Mouse (Mus musculus) limb, embryonic 11.5 days (tissue): Measurements from ENCODE around the gene 4931406C07Rik. TPM values are rescaled to one million over a fixed set of nuclear protein-coding genes. Genes with fewer than 3 reads are reported as not detected.

Source experiments
- ATAC-seq: fragments of 200-750 bp; cut with Nextera tagmentation; 2 replicates; pipeline ENCODE4 v1.8.0; 2017; ENCODE audit warnings: low read depth; ENCODE audit not compliant: insufficient number of reproducible peaks, low FRiP score, low TSS enrichment
- DNase-seq: peaks from one replicate; pipeline ENCODE4 v3.0.0-alpha.2; 2015; ENCODE audit warnings: low spot score
- H3K27ac ChIP-seq: fragments of 300-500 bp; sonication (generic); replicated peaks from 2 replicates; pipeline ENCODE4 v1.5.1; 2014; ENCODE audit warnings: low read depth, mild to moderate bottlenecking, low read length
- H3K27me3 ChIP-seq: fragments of 300-500 bp; sonication (generic); 2 replicates; pipeline ENCODE4 v1.6.1; 2014; ENCODE audit warnings: mild to moderate bottlenecking, low read length, mixed read lengths; ENCODE audit not compliant: control insufficient read depth, insufficient read depth
- H3K36me3 ChIP-seq: fragments of 300-500 bp; sonication (generic); 2 replicates; pipeline ENCODE4 v1.6.1; 2014; ENCODE audit warnings: mild to moderate bottlenecking, low read length, moderate library complexity, mixed read lengths; ENCODE audit not compliant: control insufficient read depth, insufficient read depth
- H3K4me1 ChIP-seq: fragments of 300-500 bp; sonication (generic); 2 replicates; pipeline ENCODE4 v1.6.1; 2014; ENCODE audit warnings: low read length, mixed read lengths; ENCODE audit not compliant: control insufficient read depth, insufficient read depth
- H3K4me2 ChIP-seq: fragments of 300-500 bp; sonication (generic); 2 replicates; pipeline ENCODE4 v1.6.1; 2014; ENCODE audit warnings: low read depth, mild to moderate bottlenecking, moderate library complexity; ENCODE audit not compliant: severe bottlenecking
- H3K4me3 ChIP-seq: fragments of 300-500 bp; sonication (generic); 2 replicates; pipeline ENCODE4 v1.5.1; 2014; ENCODE audit warnings: low read depth, low read length
- H3K9ac ChIP-seq: fragments of 300-500 bp; sonication (generic); 2 replicates; pipeline ENCODE4 v1.6.1; 2014; ENCODE audit warnings: mild to moderate bottlenecking, low read length
- H3K9me3 ChIP-seq: fragments of 300-500 bp; sonication (generic); 2 replicates; pipeline ENCODE4 v1.6.1; 2016; ENCODE audit warnings: low read length; ENCODE audit not compliant: control insufficient read depth
- WGBS: fragments of 180-500 bp; shearing (Covaris S2); extraction: QIAGEN DNeasy Blood & Tissue Kit; methylation state at CpG from one replicate; pipeline ENCODE4 v1.1.7; 2014; 5-methylcytosine and 5-hydroxymethylcytosine counted together
- polyA plus RNA-seq: library from polyadenylated mRNA; unstranded; fragments of >200 nt; fragmentation: Nextera tagmentation; extraction: Ambion mirVana; gene quantifications from 2 replicates; pipeline ENCODE4 v1.2.1, GENCODE M21; 2014

The 4931406C07Rik gene
- polyA plus RNA-seq, 1 experiment from 2014 or later = 6.6 TPM

DNA sequence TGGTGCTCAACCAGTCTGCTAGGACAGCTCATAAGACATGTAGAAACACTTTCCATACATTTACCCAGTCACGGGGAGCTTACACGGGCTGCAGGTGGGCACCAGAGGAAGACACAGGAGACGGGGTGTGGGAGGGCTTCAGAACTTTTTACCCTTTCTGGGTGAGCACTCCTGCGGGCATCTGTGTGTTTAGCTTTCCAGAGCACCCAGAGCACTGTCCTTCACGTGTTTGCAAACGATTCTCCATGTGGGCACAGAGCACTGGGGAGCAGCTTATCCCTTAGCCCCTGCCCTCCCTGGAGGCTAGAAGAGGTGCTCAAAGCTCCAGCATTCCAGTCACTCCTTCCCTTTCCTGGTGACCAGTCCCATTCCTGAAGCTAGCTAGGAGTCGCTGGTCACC lies 51.7 kb downstream of the 4931406C07Rik start:
- Histone ChIP-seq H3K4me3 (no peak overlapping the region), H3K9me3 (no peaks in the 10 kb centered on the region), H3K27me3 (no peaks in the 10 kb centered on the region), H3K36me3 (no peaks in the 10 kb centered on the region), H3K4me1 (no peaks in the 10 kb centered on the region), H3K27ac (no peak overlapping the region), H3K9ac (no peak overlapping the region), H3K4me2 (no peak overlapping the region)
- DNase-seq (no peak), ATAC-seq (no peak)
- WGBS = 83% methylated on average over 7 of the region's 7 CpGs

DNA sequence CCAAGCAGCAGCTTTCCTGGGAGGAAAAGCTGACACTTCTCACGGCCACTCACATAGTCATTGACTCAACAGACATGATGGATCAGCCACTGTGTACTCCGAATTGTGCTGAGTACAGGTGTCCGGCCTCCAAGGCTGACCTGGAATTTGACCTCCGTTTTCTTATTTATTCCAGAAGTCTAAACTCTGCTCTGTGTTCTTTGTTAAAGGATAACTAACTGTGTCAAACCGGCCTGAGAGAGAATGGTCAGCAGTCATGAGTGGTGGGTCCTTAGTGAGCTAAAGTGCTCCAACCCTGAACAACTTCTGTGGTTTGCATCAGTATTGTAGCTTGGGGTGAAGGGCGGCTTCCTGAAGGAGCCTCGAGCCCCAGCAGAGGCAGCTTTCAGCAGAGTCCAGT lies 54.1 kb downstream of the 4931406C07Rik start:
- H3K9ac ChIP-seq = no peak overlapping the region
- H3K9me3 ChIP-seq = no peaks in the 10 kb centered on the region
- DNase-seq (no peak), ATAC-seq (no peak)
- H3K4me3 ChIP-seq = no peak overlapping the region
- no peaks in the 10 kb centered on the region for H3K36me3 ChIP-seq
- H3K4me1 ChIP-seq = no peaks in the 10 kb centered on the region
- no peak overlapping the region for H3K27ac ChIP-seq
- no peak overlapping the region for H3K4me2 ChIP-seq
- 81% methylated on average over 7 of the region's 7 CpGs for WGBS
- no peaks in the 10 kb centered on the region for H3K27me3 ChIP-seq

DNA sequence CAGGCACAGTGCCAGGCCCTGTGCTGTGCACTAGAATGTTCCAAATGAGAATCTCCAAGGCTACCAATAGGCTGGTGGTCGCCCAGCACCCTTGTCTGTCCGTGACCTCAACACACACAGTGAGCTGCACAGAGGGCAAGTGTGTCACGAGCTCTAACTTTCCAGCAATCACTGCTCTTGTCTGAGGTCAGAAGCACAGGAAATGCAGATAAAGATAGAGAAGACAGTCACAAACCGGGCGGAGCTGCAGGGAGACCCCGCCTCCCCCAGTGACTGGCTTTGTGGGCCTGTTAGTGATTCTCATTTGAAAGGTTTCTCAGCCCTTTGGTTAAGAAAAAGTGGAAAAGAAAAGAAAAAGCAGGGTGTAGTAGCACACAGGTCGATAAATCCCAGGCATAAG lies 55.9 kb downstream of the 4931406C07Rik start:
- no peaks in the 10 kb centered on the region for H3K4me1 ChIP-seq
- ATAC-seq (no peak), DNase-seq (no peak)
- H3K4me2 ChIP-seq = no peak overlapping the region
- no peak overlapping the region for H3K9ac ChIP-seq
- no peaks in the 10 kb centered on the region for H3K36me3 ChIP-seq
- WGBS = 78% methylated on average over 7 of the region's 7 CpGs
- H3K27me3 ChIP-seq = no peaks in the 10 kb centered on the region
- no peak overlapping the region for H3K27ac ChIP-seq
- H3K4me3 ChIP-seq = no peak overlapping the region
- H3K9me3 ChIP-seq = no peaks in the 10 kb centered on the region

GRCm38 (mm10) chr9:15245319-15246075 lies 60.8 kb downstream of the 4931406C07Rik start:
- no peaks in the 10 kb centered on the region for H3K36me3 ChIP-seq

GRCm38 (mm10) chr9:15242130-15242529 lies 64.1 kb downstream of the 4931406C07Rik start:
- H3K4me1 ChIP-seq = peaks cover 7% of the 10 kb centered on the region; the same call in 1 of the 2 replicates
- H3K9me3 ChIP-seq = no peaks in the 10 kb centered on the region
- ATAC-seq = no peak
- H3K4me2 ChIP-seq = no peak overlapping the region
- no peaks in the 10 kb centered on the region for H3K27me3 ChIP-seq
- WGBS = 87% methylated on average over 1 of the region's 1 CpGs
- DNase-seq = no peak
- H3K4me3 ChIP-seq = no peak overlapping the region
- H3K36me3 ChIP-seq = no peaks in the 10 kb centered on the region
- no peak overlapping the region for H3K9ac ChIP-seq
- H3K27ac ChIP-seq = no peak overlapping the region

More at GRCm38 (mm10) chr9:15245319-15246075, 60.8 kb downstream of the 4931406C07Rik start:
- Histone ChIP-seq H3K4me1 (no peaks in the 10 kb centered on the region), H3K27me3 (no peaks in the 10 kb centered on the region), H3K4me2 (no peak overlapping the region), H3K27ac (no peak overlapping the region), H3K9ac (no peak overlapping the region), H3K4me3 (no peak overlapping the region), H3K9me3 (no peaks in the 10 kb centered on the region)
- no peak for ATAC-seq
- 59% methylated on average over 14 of the region's 14 CpGs for WGBS
- no peak for DNase-seq

DNA sequence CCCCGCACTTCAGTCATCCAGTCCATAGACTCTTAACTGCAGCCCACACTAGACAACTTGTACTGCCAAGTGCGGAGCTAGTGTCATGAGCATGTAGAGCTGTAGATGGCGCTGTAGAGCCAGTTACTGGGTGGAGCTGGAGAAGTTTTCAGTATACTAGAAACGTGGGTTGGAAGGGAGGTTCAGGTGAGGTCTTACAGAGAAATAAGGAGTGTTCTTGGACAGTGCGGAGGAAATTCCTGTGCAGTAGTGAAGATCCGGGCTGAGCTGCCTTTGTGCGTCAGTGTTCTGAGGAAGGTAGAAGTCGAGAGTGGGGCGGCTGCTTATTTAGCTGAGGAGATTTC lies 64.7 kb downstream of the 4931406C07Rik start:
- H3K4me1 ChIP-seq = peaks cover 7% of the 10 kb centered on the region; the same call in 1 of the 2 replicates
- H3K4me3 ChIP-seq = no peak overlapping the region
- H3K9me3 ChIP-seq = no peaks in the 10 kb centered on the region
- ATAC-seq (no peak), DNase-seq (peak; percentile 85)
- H3K27ac ChIP-seq = no peak overlapping the region
- H3K27me3 ChIP-seq = no peaks in the 10 kb centered on the region
- H3K9ac ChIP-seq = no peak overlapping the region
- no peak overlapping the region for H3K4me2 ChIP-seq
- WGBS = 52% methylated on average over 9 of the region's 9 CpGs
- no peaks in the 10 kb centered on the region for H3K36me3 ChIP-seq

DNA sequence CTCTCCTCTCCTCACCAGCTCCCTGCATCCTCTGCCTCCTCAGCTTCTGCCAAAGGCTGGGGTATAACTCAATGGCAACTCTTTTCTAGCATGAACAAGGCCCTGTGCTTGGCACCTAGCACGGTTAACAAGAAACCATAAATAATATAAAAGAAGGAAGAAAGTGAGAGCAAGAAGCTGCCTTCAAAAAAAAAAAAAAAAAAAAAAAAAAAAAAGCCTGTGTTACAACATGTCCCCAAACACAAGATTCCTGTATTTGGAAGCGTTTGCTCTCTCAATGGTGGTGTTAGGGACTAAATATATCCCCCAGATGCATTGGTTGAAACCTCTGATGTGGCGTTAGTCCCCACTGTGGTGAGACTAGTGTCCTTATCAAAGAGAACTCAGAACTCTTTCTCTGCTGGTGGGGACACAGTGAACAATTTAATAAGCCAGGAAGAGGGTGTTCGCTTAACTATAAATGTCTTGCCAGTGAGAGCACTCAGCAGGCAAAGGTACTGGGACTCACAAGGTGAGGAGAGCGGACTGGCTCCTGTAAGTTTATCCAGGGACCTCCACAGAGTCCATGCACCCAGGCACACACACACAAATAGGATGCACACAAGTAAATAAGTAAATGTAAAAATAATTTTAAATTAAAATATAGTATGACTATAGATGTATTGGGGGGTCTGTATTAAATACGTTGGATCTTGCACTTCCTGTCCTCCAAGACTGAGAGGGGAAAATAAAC lies 65.2 kb downstream of the 4931406C07Rik start:
- DNase-seq = no peak
- 72% methylated on average over 6 of the region's 6 CpGs for WGBS
- no peak for ATAC-seq

DNA sequence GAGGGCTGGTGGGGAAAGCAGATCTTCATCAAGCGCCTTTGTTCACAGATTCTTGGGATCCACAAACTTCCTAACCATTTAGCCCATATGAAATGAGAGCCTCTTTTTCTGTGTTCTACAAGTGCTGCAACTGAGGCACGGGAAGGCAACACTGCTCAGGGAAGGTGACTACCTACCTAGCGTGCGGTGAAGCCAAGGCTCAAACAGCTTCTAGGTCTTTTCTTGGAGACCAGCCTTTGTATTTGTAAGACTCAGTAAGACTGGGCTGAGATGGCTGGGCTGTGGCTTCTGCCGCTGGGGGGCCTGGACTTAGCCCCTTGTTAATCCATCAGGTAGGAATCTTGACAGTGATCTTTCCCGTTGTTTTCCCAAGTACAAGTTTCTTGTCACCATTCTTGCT lies 66.2 kb downstream of the 4931406C07Rik start:
- Histone ChIP-seq H3K4me3 (no peak overlapping the region), H3K9me3 (no peaks in the 10 kb centered on the region), H3K9ac (no peak overlapping the region), H3K27me3 (no peaks in the 10 kb centered on the region), H3K4me1 (peaks cover 7% of the 10 kb centered on the region; the same call in 1 of the 2 replicates), H3K27ac (no peak overlapping the region), H3K4me2 (no peak overlapping the region), H3K36me3 (no peaks in the 10 kb centered on the region)
- ATAC-seq (no peak), DNase-seq (peak; percentile 19)
- WGBS = 87% methylated on average over 6 of the region's 6 CpGs

More for the DNA sequence above, 65.2 kb downstream of the 4931406C07Rik start:
- Histone ChIP-seq H3K9ac (no peak overlapping the region), H3K4me2 (no peak overlapping the region), H3K4me1 (peaks cover 7% of the 10 kb centered on the region; the same call in 1 of the 2 replicates), H3K36me3 (no peaks in the 10 kb centered on the region), H3K9me3 (no peaks in the 10 kb centered on the region), H3K27me3 (no peaks in the 10 kb centered on the region), H3K4me3 (no peak overlapping the region), H3K27ac (no peak overlapping the region)
